Mouse (Mus musculus) lung, postnatal 10 days (tissue): ENCODE measurements at regions not wholly inside any gene's neighbourhood (a gene's known extent, or its start where the extent isn't known, plus 50 kb on each side); places are given as distances from the start of the nearest gene placed in this dataset.

Source experiments
- DNase-seq: peaks from one replicate; pipeline ENCODE4 v3.0.0; 2021

GRCm38 (mm10) chr12:38928786-38929351 lies 149.7 kb downstream of the Etv1 start:
- DNase-seq, result peak; percentile 32

DNA sequence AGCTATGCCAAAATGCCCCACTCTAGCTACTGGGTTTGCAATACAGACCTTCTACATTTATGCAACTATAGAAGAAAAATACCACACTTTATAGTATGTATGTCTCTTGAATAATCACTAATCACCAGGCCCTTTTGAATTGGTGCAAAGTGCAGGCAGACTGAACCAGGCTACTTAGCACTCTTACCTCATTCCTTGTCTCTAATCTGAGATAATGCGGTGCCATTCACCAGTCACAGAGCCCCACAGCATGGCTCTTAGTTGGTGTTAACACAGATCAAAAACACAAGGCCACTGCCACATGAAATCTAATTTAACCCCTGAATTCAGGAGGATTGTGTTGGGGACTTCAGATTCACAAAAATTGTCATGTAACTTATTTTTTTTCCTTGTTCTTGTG lies 150.5 kb downstream of the Etv1 start:
- DNase-seq, result no peak

DNA sequence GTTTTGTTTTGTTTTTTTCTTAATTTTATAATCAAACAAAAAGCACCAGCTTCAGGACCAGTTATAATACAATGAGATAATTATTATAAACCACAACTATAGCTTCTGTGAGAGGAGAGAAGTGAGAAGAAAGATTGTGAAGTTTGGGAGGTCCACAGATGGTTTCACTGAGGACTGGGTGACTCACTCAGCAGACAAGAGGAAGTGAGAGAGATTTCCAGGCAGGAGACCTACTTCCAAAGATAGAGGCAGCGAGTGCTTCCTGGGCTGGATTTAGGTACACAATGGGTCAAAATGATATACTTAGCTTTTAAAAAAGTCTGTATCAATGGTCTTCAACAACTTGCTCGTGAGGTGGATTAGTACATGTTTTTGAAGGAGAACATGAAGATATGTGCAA lies 152.6 kb downstream of the Etv1 start:
- DNase-seq, result no peak

DNA sequence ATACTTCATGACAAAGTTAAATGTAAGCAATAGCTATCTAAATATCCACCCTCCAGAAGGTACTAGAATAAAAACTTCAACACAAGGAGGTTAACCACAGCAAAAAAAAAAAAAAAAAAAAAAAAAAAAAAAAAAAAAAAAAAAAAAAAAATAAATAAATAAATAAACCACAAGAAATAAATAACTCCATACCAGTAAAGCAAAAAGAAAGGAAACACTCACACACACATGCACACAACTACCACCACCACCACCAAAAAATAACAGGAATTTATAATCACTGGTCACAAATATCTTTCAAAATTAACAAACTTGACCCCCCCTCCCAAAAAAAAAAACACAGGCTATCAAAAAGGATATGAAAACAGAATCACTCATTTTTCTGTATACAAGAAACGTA lies 180.4 kb downstream of the Etv1 start:
- no peak for DNase-seq

GRCm38 (mm10) chr12:38962302-38962701 lies 183.1 kb downstream of the Etv1 start:
- no peak for DNase-seq

- no peak for DNase-seq
Measured at GRCm38 (mm10) chr12:38970347-38970746, 191.2 kb downstream of the Etv1 start.

GRCm38 (mm10) chr12:38972205-38972604 lies 193.0 kb downstream of the Etv1 start:
- no peak for DNase-seq

GRCm38 (mm10) chr12:38975508-38975907 lies 196.3 kb downstream of the Etv1 start:
- DNase-seq, result no peak

DNA sequence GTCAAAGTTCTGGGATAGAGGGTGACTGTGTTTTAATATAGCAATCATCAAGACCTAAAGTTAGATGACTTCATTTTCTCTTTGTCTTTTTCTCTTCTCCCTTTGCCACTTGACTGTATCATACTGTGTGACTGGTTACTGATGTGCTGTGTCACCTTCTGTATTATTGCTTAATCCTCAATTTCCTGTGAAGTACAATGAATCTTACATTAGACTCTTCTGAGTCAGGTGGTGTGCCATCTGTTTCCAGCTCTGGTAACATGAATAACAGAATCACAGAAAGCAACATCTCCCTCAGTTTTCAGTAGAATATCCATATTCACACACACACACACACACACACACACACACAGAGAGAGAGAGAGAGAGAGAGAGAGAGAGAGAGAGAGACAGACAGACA lies 203.2 kb downstream of the Etv1 start:
- no peak for DNase-seq

GRCm38 (mm10) chr12:38985909-38986308 lies 206.7 kb downstream of the Etv1 start:
- DNase-seq, result no peak

- no peak for DNase-seq
Measured at GRCm38 (mm10) chr12:38986346-38986745, 207.2 kb downstream of the Etv1 start.

- DNase-seq, result no peak
Measured at GRCm38 (mm10) chr12:38987277-38987676, 208.1 kb downstream of the Etv1 start.

DNA sequence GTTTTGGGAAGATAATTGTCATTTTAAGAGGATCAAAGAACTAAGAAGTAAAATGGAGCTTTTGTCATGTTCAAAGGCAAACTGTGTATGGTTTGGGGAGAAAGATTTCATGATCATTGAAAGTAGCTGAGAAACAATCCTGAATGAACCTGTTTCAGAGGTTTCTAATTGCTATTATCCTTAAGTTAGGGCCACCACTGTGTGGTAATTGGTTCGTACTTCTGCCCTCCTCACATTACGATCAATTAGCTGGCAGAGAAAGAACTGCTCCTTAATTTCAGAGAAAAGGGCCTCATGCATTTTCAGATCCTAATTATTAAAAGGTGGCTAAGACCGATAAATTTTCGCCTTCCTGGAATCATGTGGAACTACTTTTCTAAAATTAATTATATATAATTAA lies 208.6 kb downstream of the Etv1 start:
- no peak for DNase-seq

DNA sequence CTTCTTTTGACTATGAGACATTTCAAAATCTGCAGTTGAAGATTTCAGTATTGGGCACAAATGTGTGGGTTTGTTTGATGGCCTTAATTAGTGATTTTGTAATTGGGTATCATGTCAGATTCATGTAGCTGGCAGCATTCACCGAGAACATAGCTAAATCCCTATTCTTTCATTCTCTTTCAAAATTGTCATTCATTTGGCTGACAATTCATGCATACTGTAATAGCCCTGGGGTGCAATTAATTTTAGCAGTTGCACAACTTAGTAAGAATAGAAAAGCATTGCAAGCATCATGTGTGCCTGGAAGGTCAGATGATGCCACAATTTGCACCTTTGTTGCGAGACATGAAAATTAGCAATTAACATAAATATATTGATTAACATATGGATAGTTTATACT lies 248.0 kb downstream of the Etv1 start:
- no peak for DNase-seq

DNA sequence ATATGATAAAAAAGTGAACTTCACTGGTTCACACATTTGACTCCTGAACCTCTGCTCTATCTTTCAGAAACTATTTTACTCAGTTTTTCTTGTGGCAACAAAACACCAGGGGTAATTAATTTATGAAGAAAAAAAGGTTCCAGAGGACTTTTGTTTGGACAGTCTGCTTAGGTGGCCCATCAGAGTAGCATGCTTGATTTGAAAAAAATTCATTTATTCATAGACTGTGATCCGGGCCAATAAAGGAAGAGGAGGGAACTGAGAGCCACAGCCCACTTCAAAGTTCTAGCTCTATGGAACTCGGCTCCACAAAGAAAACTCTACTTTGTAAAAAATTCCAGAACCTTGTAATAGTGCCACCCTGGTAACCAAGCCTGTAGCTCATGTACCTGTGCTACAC lies 248.8 kb downstream of the Etv1 start:
- DNase-seq, result no peak

DNA sequence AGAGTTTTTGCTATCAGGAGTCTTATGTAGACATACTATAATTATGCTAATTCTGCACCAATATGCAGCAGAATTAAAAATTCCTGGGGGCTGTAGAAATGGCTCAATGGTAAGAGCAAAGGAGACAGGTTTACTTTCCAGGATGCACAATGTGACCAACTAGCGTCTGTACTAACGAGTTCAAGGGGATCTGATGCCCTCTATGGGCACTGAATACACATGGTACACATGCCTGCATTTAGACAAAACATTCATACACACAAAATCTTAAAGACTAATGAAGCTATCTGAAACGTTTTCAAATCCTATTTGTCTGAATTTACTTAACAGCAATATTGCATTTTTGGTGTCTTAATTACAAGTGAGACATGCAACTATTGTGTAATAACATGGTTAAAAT lies 254.8 kb downstream of the Etv1 start:
- no peak for DNase-seq

- DNase-seq, result no peak
Measured at GRCm38 (mm10) chr12:39036466-39037037, 257.4 kb downstream of the Etv1 start.

DNA sequence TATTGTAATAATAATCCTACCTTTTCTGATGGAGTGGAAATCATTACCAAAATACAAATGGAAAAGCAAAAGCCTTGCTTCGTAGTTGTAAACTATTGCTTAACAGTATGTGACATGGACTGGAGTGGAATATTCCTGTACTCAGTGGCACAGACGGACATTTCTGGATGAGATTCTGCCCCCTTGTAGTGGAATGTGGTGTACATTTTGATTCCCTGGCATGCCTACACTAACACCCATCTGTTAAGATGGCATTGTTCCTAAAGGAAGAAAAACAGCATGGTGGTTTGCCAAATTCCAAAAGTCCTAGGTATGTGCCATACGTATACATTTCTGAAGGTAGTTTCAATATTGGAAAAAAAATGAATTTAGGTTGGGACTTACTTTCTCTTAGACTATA lies 258.9 kb downstream of the Etv1 start:
- DNase-seq, result no peak

DNA sequence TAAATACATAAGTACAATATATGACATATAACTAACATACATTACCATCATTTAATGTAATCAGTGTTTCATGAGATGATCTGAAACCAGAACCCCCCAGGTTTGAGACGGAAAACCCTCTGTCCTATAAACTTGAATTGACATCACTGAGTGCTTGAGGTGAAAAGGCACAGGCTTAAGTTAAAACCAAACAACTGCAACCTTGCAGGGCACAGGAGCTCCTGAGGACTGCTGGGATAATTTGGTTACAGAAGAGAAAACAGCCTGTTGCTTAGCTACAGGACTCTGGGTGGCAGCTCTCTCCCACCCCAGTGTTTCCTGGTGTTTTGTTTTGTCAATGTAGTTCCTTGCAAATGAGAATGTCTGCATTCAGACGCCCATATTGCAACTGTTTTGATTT lies 259.5 kb downstream of the Etv1 start:
- DNase-seq, result no peak

- DNase-seq, result no peak
Measured at GRCm38 (mm10) chr12:39047126-39047525, 267.9 kb downstream of the Etv1 start.

DNA sequence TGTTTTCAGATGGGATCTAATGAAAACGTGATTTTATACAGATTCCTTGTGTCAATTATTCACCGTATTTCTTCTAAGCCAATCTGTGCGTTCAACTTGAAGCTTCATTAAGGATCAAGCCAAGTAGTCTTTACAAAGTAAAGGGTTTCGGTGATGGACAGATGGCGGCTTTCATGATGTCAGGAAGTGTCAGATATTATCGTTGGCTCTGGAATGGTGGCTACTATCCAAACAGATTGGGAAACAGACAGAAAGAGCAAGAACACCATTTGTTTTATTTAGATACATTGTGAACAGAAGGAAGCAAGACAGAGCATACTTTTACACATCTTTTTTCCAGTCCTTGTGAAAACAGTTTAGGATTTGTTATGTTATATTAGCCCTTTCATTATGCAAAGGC lies 269.3 kb downstream of the Etv1 start:
- peak; percentile 18 for DNase-seq

- peak; percentile 5 for DNase-seq
Measured at GRCm38 (mm10) chr12:39048958-39049357, 269.8 kb downstream of the Etv1 start.

GRCm38 (mm10) chr12:39070331-39071045 lies 291.3 kb downstream of the Etv1 start:
- no peak for DNase-seq

GRCm38 (mm10) chr12:39073289-39074022 lies 294.3 kb downstream of the Etv1 start:
- DNase-seq, result no peak
